Mouse (Mus musculus) lung, postnatal 0 days (tissue): Measurements from ENCODE around the gene Prkg2. TPM values are rescaled to one million over a fixed set of nuclear protein-coding genes. Genes with fewer than 3 reads are reported as not detected.

ENCODE experiments used
- ATAC-seq: fragments of 200-750 bp; cut with Nextera tagmentation; 2 replicates; pipeline ENCODE4 v1.8.0; 2017; ENCODE audit warnings: moderate library complexity
- DNase-seq: peaks from one replicate; pipeline ENCODE4 v3.0.0-alpha.2; 2016; ENCODE audit warnings: low spot score
- H3K27ac ChIP-seq: fragments of 300-500 bp; sonication (generic); 2 replicates; pipeline ENCODE4 v1.5.1; 2014; ENCODE audit warnings: antibody characterized with exemption, mild to moderate bottlenecking, low read length, mixed read lengths
- H3K27me3 ChIP-seq: fragments of 300-500 bp; sonication (generic); replicated peaks from 2 replicates; pipeline ENCODE4 v1.6.1; 2014; ENCODE audit warnings: low read length, mixed read lengths; ENCODE audit not compliant: insufficient read depth
- H3K36me3 ChIP-seq: fragments of 300-500 bp; sonication (generic); 2 replicates; pipeline ENCODE4 v1.6.1; 2014; ENCODE audit warnings: low read length, mixed read lengths; ENCODE audit not compliant: insufficient read depth
- H3K4me1 ChIP-seq: fragments of 300-500 bp; sonication (generic); 2 replicates; pipeline ENCODE4 v1.6.1; 2014; ENCODE audit warnings: antibody characterized with exemption, low read depth, low read length, mixed read lengths; ENCODE audit not compliant: insufficient read depth
- H3K4me2 ChIP-seq: fragments of 300-500 bp; sonication (generic); replicated peaks from 2 replicates; pipeline ENCODE4 v1.6.1; 2014; ENCODE audit warnings: low read depth, mild to moderate bottlenecking, low read length, moderate library complexity, mixed read lengths
- H3K4me3 ChIP-seq: fragments of 300-500 bp; sonication (generic); 2 replicates; pipeline ENCODE4 v1.5.1; 2014; ENCODE audit warnings: low read depth, low read length
- H3K9ac ChIP-seq: fragments of 300-500 bp; sonication (generic); replicated peaks from 2 replicates; pipeline ENCODE4 v1.6.1; 2014; ENCODE audit warnings: low read depth, mild to moderate bottlenecking
- H3K9me3 ChIP-seq: fragments of 300-500 bp; sonication (generic); 2 replicates; pipeline ENCODE4 v1.6.1; 2016; ENCODE audit warnings: low read length, mixed read lengths
- CTCF ChIP-seq: IDR thresholded peaks from 2 replicates; pipeline ENCODE4 v1.5.1; 2016; ENCODE audit warnings: antibody characterized with exemption, mild to moderate bottlenecking
- EP300 ChIP-seq: IDR thresholded peaks from 2 replicates; pipeline ENCODE4 v1.6.1; 2016; ENCODE audit warnings: antibody characterized with exemption, mild to moderate bottlenecking, control low read depth
- WGBS: fragments of 180-500 bp; shearing (Covaris S2); extraction: QIAGEN DNeasy Blood & Tissue Kit; methylation state at CpG from one replicate; pipeline ENCODE4 v1.1.7; 2014; 5-methylcytosine and 5-hydroxymethylcytosine counted together
- polyA plus RNA-seq: library from polyadenylated mRNA; unstranded; fragments of >200 nt; fragmentation: Nextera tagmentation; extraction: Ambion mirVana; gene quantifications from 2 replicates; pipeline ENCODE4 v1.2.1, GENCODE M21; 2015

Gene Prkg2
- polyA plus RNA-seq, 1 experiment from 2014 or later: 9.2 TPM

DNA sequence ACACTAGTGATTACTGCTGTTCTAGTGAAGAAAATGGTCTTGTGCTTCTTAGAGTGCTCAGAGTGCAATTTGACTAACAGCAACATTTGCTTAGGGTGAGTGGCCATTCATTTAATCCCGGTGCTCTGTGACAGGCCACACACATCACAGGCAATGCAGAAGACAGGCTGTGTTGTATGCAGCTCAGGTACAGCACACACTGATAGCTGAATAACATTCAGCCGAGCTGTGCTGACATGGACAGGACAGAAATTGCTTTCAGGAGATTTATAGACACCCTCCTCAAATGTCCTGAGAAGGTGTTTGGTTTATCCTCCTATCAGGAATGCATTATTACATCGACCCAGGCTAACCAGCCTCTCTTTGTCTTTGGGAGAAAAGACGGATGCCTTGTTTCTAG is 99.3 kb downstream of the Prkg2 start:
- no peak for ATAC-seq
- Histone ChIP-seq H3K4me2 (no peak overlapping the region), H3K27me3 (no peaks in the 10 kb centered on the region), H3K9ac (no peak overlapping the region), H3K4me1 (no peaks in the 10 kb centered on the region), H3K36me3 (no peaks in the 10 kb centered on the region), H3K27ac (no peak overlapping the region), H3K4me3 (no peak overlapping the region), H3K9me3 (no peaks in the 10 kb centered on the region)
- DNase-seq: no peak
- TF ChIP-seq EP300 (no peak), CTCF (no peak)
- WGBS: 45% methylated on average over 4 of the region's 4 CpGs

DNA sequence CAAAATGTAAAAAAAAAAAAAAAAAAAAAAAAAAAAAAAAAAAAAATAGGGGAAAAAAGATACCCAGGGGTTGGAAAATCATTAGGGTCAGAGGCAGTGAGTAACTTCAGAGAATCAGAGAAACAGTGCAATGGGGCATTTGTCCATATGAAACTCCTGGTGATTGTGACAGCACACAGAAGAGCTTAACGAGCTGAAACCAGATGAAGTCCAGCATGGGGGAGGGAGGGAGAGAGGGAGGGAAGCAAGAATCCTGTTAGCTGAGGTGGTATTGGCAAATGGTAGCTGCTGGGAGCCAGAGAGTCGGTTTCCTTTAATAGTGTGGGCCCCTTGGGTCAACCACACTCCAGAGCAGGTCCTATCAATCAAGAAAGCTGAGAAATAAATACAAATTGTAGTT is 100.5 kb downstream of the Prkg2 start:
- DNase-seq (peak; percentile 87), ATAC-seq (peak; percentile 79)
- no peak for TF ChIP-seq CTCF
- peak; percentile 65 for TF ChIP-seq EP300
- 30% methylated on average over 2 of the region's 2 CpGs for WGBS
- H3K4me2 ChIP-seq: no peak overlapping the region
- no peaks in the 10 kb centered on the region for H3K9me3 ChIP-seq
- no peaks in the 10 kb centered on the region for H3K27me3 ChIP-seq
- no peaks in the 10 kb centered on the region for H3K36me3 ChIP-seq
- no peak overlapping the region for H3K9ac ChIP-seq
- no peak overlapping the region for H3K4me3 ChIP-seq
- H3K27ac ChIP-seq: no peak overlapping the region
- no peaks in the 10 kb centered on the region for H3K4me1 ChIP-seq

- Histone ChIP-seq H3K4me2 (0 out of 2 replicates have a peak overlapping the region, but pooled peaks have one; percentile 14), H3K9ac (no peak overlapping the region), H3K27ac (no peak overlapping the region), H3K4me1 (no peaks in the 10 kb centered on the region), H3K4me3 (no peak overlapping the region), H3K36me3 (no peaks in the 10 kb centered on the region), H3K9me3 (no peaks in the 10 kb centered on the region), H3K27me3 (no peaks in the 10 kb centered on the region)
- TF ChIP-seq CTCF: no peak
- TF ChIP-seq EP300: no peak
- 39% methylated on average over 8 of the region's 8 CpGs for WGBS
- ATAC-seq (peak; percentile 90), DNase-seq (peak; percentile 90)
Observed at GRCm38 (mm10) chr5:98935930-98936329, 101.2 kb downstream of the Prkg2 start.

DNA sequence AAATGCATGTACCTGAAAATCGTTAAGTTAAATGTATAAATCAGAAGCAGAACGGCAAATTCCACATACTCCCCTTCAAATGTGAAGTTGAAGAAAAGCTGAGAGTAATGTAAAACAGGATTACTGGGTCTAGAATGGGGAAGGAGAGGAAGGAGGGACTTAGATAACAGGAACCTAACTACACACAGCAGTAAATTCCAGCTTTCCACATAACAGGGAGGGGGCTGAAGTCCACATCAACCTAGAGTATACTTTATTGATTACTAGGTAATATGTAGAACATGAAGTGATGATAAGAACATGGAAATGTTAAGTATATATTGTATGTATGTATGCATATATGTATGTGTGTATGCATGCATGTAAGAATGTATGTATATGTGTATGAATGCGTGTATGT is 114.2 kb downstream of the Prkg2 start:
- no peaks in the 10 kb centered on the region for H3K9me3 ChIP-seq
- WGBS: 85% methylated on average over 3 of the region's 3 CpGs
- H3K4me3 ChIP-seq: no peak overlapping the region
- H3K27me3 ChIP-seq: no peaks in the 10 kb centered on the region
- no peaks in the 10 kb centered on the region for H3K36me3 ChIP-seq
- ATAC-seq (no peak), DNase-seq (no peak)
- H3K4me1 ChIP-seq: no peaks in the 10 kb centered on the region
- TF ChIP-seq CTCF (no peak), EP300 (no peak)
- no peak overlapping the region for H3K4me2 ChIP-seq
- no peak overlapping the region for H3K27ac ChIP-seq
- H3K9ac ChIP-seq: no peak overlapping the region

DNA sequence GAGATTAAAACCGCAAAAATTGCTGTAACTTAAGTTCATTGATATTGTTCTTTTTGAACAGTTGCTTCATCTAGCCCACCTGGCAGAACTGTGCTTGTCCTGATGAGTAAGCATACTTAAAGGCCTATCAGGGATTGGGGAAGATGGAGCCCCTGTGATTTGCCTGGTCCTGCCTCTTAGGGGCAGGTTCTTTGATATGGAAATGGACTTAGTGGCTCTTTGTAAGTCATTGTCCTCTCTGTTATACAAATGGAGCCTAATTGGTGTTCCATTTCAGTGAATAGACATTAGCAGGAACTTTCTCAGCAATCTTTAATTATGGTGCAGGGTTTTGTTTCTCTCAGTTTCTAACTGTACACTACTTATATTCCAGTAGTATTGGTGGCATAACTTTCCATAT is 115.5 kb downstream of the Prkg2 start:
- no peak overlapping the region for H3K4me3 ChIP-seq
- H3K4me2 ChIP-seq: no peak overlapping the region
- no peaks in the 10 kb centered on the region for H3K9me3 ChIP-seq
- ATAC-seq (no peak), DNase-seq (no peak)
- no peak for TF ChIP-seq CTCF
- TF ChIP-seq EP300: no peak
- no peaks in the 10 kb centered on the region for H3K27me3 ChIP-seq
- H3K27ac ChIP-seq: no peak overlapping the region
- 85% methylated on average over 1 of the region's 1 CpGs for WGBS
- H3K9ac ChIP-seq: no peak overlapping the region
- H3K36me3 ChIP-seq: no peaks in the 10 kb centered on the region
- H3K4me1 ChIP-seq: no peaks in the 10 kb centered on the region

- DNase-seq (no peak), ATAC-seq (no peak)
- H3K27ac ChIP-seq: no peak overlapping the region
- no peaks in the 10 kb centered on the region for H3K4me1 ChIP-seq
- 93% methylated on average over 5 of the region's 5 CpGs for WGBS
- TF ChIP-seq EP300 (no peak), CTCF (no peak)
- H3K9me3 ChIP-seq: no peaks in the 10 kb centered on the region
- H3K4me3 ChIP-seq: no peak overlapping the region
- H3K27me3 ChIP-seq: no peaks in the 10 kb centered on the region
- no peak overlapping the region for H3K4me2 ChIP-seq
- no peak overlapping the region for H3K9ac ChIP-seq
- no peaks in the 10 kb centered on the region for H3K36me3 ChIP-seq
Observed at GRCm38 (mm10) chr5:98918716-98919115, 118.4 kb downstream of the Prkg2 start.

- DNase-seq (peak; percentile 65), ATAC-seq (no peak)
- Histone ChIP-seq H3K9me3 (no peaks in the 10 kb centered on the region), H3K4me3 (no peak overlapping the region), H3K36me3 (no peaks in the 10 kb centered on the region), H3K4me1 (no peaks in the 10 kb centered on the region), H3K27me3 (no peaks in the 10 kb centered on the region), H3K4me2 (no peak overlapping the region), H3K9ac (no peak overlapping the region), H3K27ac (no peak overlapping the region)
- TF ChIP-seq CTCF: peak; percentile 68
- no peak for TF ChIP-seq EP300
- WGBS: 62% methylated on average over 4 of the region's 4 CpGs
Observed at GRCm38 (mm10) chr5:98902339-98902738, 134.8 kb downstream of the Prkg2 start.
